Mouse (Mus musculus) liver, postnatal 0 days (tissue): ENCODE results near the gene Zc3h18.

Experiments used
- CTCF ChIP-seq: sonication (generic); IDR thresholded peaks from 2 replicates; pipeline ENCODE4 v1.5.1; 2016; ENCODE audit warnings: antibody characterized with exemption, low read depth
- EP300 ChIP-seq: IDR thresholded peaks from 2 replicates; pipeline ENCODE4 v1.6.1; 2016; ENCODE audit warnings: antibody characterized with exemption, low read depth, mild to moderate bottlenecking

GRCm38 (mm10) chr8:122393717-122394116 lies 17.3 kb downstream of the Zc3h18 start:
- TF ChIP-seq CTCF = no peak
- no peak for TF ChIP-seq EP300
